Mouse (Mus musculus) midbrain, postnatal 0 days (tissue): ENCODE results near the gene Usp49. TPM values are rescaled to one million over a fixed set of nuclear protein-coding genes. Genes with fewer than 3 reads are reported as not detected.
A peak's percentile ranks its signal among the peaks of the same experiment; 100 is the strongest.

ENCODE experiments used
- ATAC-seq: fragments of 200-750 bp; cut with Nextera tagmentation; 2 replicates; pipeline ENCODE4 v1.8.0; 2017; ENCODE audit warnings: moderate number of reproducible peaks, mild to moderate bottlenecking, moderate TSS enrichment, moderate library complexity; ENCODE audit not compliant: low FRiP score
- DNase-seq: peaks from one replicate; pipeline ENCODE4 v3.0.0-alpha.2; 2015; ENCODE audit warnings: low spot score
- H3K27ac ChIP-seq: fragments of 300-500 bp; sonication (generic); 2 replicates; pipeline ENCODE4 v1.5.1; 2014; ENCODE audit warnings: low read depth, mild to moderate bottlenecking, low read length, mixed read lengths
- H3K27me3 ChIP-seq: fragments of 300-500 bp; sonication (generic); 2 replicates; pipeline ENCODE4 v1.6.1; 2014; ENCODE audit warnings: low read length, control low read depth, mixed read lengths; ENCODE audit not compliant: insufficient read depth
- H3K36me3 ChIP-seq: fragments of 300-500 bp; sonication (generic); 2 replicates; pipeline ENCODE4 v1.6.1; 2014; ENCODE audit warnings: low read length, control low read depth, mixed read lengths; ENCODE audit not compliant: insufficient read depth
- H3K4me1 ChIP-seq: fragments of 300-500 bp; sonication (generic); 2 replicates; pipeline ENCODE4 v1.6.1; 2014; ENCODE audit warnings: mild to moderate bottlenecking, control low read depth, antibody characterized with exemption, low read length, mixed read lengths; ENCODE audit not compliant: insufficient read depth
- H3K4me2 ChIP-seq: fragments of 300-500 bp; sonication (generic); 2 replicates; pipeline ENCODE4 v1.6.1; 2014; ENCODE audit warnings: low read depth, mild to moderate bottlenecking, low read length, mixed read lengths; ENCODE audit not compliant: poor library complexity, severe bottlenecking
- H3K4me3 ChIP-seq: fragments of 300-500 bp; sonication (generic); 2 replicates; pipeline ENCODE4 v1.5.1; 2014; ENCODE audit warnings: low read depth, mild to moderate bottlenecking, low read length, moderate library complexity
- H3K9ac ChIP-seq: fragments of 300-500 bp; sonication (generic); replicated peaks from 2 replicates; pipeline ENCODE4 v1.6.1; 2014; ENCODE audit warnings: mild to moderate bottlenecking, low read length, moderate library complexity, mixed read lengths; ENCODE audit not compliant: poor library complexity, severe bottlenecking
- H3K9me3 ChIP-seq: fragments of 300-500 bp; sonication (generic); 2 replicates; pipeline ENCODE4 v1.6.1; 2016; ENCODE audit warnings: low read length, control low read depth
- CTCF ChIP-seq: IDR thresholded peaks from 2 replicates; pipeline ENCODE4 v1.5.1; 2016; ENCODE audit warnings: antibody characterized with exemption, mild to moderate bottlenecking
- WGBS: fragments of 180-500 bp; shearing (Covaris S2); extraction: QIAGEN DNeasy Blood & Tissue Kit; methylation state at CpG from one replicate; pipeline ENCODE4 v1.1.7; 2014; 5-methylcytosine and 5-hydroxymethylcytosine counted together
- polyA plus RNA-seq: library from polyadenylated mRNA; unstranded; fragments of >200 nt; fragmentation: Nextera tagmentation; extraction: Ambion mirVana; gene quantifications from 2 replicates; pipeline ENCODE4 v1.2.1, GENCODE M21; 2015
- total RNA-seq: library from RNA; depleted of rRNA; stranded (reverse); fragments of >200 nt; gene quantifications from 2 replicates; pipeline ENCODE4 v1.2.3, GENCODE M21; 2014

Usp49 gene
- total and polyA plus RNA-seq, 2 experiments from 2014 or later = 3.7 to 24.4 TPM

GRCm38 (mm10) chr17:47702548-47703345 lies 72.3 kb downstream of the Usp49 start:
- 59% methylated on average over 28 of the region's 28 CpGs for WGBS
- no peak overlapping the region for H3K9ac ChIP-seq
- no peak overlapping the region for H3K27ac ChIP-seq
- H3K4me3 ChIP-seq = no peak overlapping the region
- H3K4me1 ChIP-seq = peaks cover 8% of the 10 kb centered on the region; the same call in 1 of the 2 replicates
- peaks cover 46% of the 10 kb centered on the region for H3K36me3 ChIP-seq
- no peak for DNase-seq
- H3K9me3 ChIP-seq = no peaks in the 10 kb centered on the region
- H3K27me3 ChIP-seq = no peaks in the 10 kb centered on the region
- H3K4me2 ChIP-seq = no peak overlapping the region
- no peak for TF ChIP-seq CTCF
- peak; percentile 21; the same call in 1 of the 2 replicates for ATAC-seq

- Histone ChIP-seq H3K27me3 (no peaks in the 10 kb centered on the region), H3K36me3 (peaks cover 40% of the 10 kb centered on the region), H3K9ac (no peak overlapping the region), H3K27ac (no peak overlapping the region), H3K4me3 (no peak overlapping the region), H3K4me2 (no peak overlapping the region), H3K4me1 (peaks cover 8% of the 10 kb centered on the region; the same call in 1 of the 2 replicates), H3K9me3 (no peaks in the 10 kb centered on the region)
- 43% methylated on average over 20 of the region's 20 CpGs for whole genome bisulfite sequencing
- TF ChIP-seq CTCF = no peak
- DNase-seq = no peak
- no peak for ATAC-seq
Measured at GRCm38 (mm10) chr17:47703556-47703955, 73.1 kb downstream of the Usp49 start.

DNA sequence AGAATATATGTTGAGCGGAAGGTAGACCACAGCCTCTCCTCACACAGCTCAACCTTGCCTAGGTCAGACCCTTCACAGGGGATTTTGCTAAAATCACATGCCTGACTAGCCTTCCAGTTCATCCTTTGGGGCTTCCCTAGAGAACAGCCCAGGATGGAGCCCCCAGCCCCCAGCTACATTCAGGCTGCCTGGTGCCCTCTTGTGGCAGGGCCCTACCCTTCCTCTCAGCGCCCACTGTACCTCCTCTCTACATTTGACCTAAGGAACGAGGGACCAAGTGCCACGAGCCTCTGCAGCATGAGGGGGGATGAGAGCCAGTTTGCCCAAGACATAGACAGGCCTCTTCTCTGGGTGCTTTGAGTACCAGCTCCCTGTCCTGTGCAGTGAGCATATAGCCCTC lies 74.2 kb downstream of the Usp49 start:
- Histone ChIP-seq H3K27me3 (no peaks in the 10 kb centered on the region), H3K4me1 (peaks cover 8% of the 10 kb centered on the region; the same call in 1 of the 2 replicates), H3K27ac (no peak overlapping the region), H3K4me3 (no peak overlapping the region), H3K4me2 (no peak overlapping the region), H3K36me3 (peaks cover 35% of the 10 kb centered on the region), H3K9me3 (no peaks in the 10 kb centered on the region), H3K9ac (no peak overlapping the region)
- no peak for DNase-seq
- WGBS = 86% methylated on average over 4 of the region's 4 CpGs
- ATAC-seq = no peak
- peak; percentile 27; the same call in 1 of the 2 replicates for TF ChIP-seq CTCF

DNA sequence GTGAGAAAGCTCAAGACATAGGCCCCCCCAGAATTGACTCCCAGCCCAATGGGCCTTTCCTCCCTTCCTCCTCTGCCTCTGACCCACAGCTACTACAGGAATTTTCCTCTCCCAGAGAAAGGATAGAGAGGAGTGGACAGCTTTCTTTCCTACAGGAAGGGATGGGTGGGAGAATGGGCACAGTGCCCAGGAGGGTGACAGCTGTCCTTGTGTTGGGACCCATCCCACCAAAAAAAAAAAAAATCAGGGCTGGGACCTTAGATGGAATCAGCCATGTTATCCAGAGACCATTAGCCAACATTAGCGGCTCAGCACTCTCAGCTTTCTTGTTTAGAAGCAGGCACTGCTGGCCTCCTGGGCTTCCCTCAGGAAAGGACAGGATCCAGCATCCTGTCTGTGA lies 75.7 kb downstream of the Usp49 start:
- no peak for TF ChIP-seq CTCF
- peaks cover 8% of the 10 kb centered on the region; the same call in 1 of the 2 replicates for H3K4me1 ChIP-seq
- no peaks in the 10 kb centered on the region for H3K27me3 ChIP-seq
- WGBS = 89% methylated on average over 1 of the region's 1 CpGs
- ATAC-seq (no peak), DNase-seq (peak; percentile 30)
- H3K9me3 ChIP-seq = no peaks in the 10 kb centered on the region
- H3K27ac ChIP-seq = no peak overlapping the region
- H3K36me3 ChIP-seq = peaks cover 21% of the 10 kb centered on the region
- H3K4me2 ChIP-seq = no peak overlapping the region
- H3K4me3 ChIP-seq = no peak overlapping the region
- no peak overlapping the region for H3K9ac ChIP-seq

DNA sequence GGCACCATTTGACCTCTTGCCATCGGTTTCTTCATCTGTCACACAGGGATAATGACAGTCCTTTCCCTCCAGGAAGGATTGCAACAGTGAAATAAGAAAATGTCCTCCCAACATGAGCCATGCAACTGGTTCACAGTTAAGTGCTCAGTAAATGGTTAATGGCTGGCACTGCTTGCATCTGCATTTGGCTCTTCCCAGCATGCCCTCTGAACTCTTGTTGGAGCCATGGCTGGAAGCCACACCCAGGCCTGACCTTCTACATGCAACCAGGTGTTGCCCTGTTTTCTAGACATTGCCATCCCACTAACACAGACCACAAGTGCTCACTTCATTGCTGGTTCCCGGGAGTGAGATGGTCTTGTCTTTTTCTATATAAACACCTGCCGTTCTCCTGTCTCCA lies 77.5 kb downstream of the Usp49 start:
- TF ChIP-seq CTCF = no peak
- no peak overlapping the region for H3K9ac ChIP-seq
- no peak overlapping the region for H3K4me2 ChIP-seq
- H3K9me3 ChIP-seq = no peaks in the 10 kb centered on the region
- H3K4me1 ChIP-seq = no peaks in the 10 kb centered on the region
- H3K36me3 ChIP-seq = peaks cover 9% of the 10 kb centered on the region
- no peak overlapping the region for H3K27ac ChIP-seq
- ATAC-seq = no peak
- no peak overlapping the region for H3K4me3 ChIP-seq
- DNase-seq = no peak
- WGBS = 87% methylated on average over 3 of the region's 3 CpGs
- no peaks in the 10 kb centered on the region for H3K27me3 ChIP-seq

DNA sequence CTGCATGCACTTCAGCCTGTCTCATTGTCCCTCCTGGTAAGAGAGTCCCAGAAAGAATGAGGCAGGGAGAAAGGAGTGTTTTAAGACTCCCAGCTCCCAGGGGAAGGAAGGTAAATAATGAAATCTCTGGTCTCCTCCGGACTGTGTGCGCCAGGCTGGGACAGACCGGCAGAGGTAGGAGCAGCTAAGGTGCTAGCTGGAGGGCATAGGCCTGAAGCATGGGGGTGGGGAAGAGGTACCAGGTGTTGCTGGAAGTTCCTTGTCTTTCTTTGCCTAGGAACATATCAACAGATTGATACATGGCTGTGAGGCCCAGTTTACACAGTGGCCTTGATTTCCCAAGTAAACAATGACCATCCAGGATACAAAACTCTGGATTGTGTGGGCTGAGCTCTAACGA lies 78.5 kb downstream of the Usp49 start:
- no peaks in the 10 kb centered on the region; the same call in 1 of the 2 replicates for H3K36me3 ChIP-seq
- H3K9me3 ChIP-seq = no peaks in the 10 kb centered on the region
- WGBS = 79% methylated on average over 4 of the region's 4 CpGs
- H3K4me2 ChIP-seq = no peak overlapping the region
- no peaks in the 10 kb centered on the region for H3K4me1 ChIP-seq
- DNase-seq = no peak
- no peak for ATAC-seq
- no peak overlapping the region for H3K27ac ChIP-seq
- no peak overlapping the region for H3K9ac ChIP-seq
- no peak for TF ChIP-seq CTCF
- H3K27me3 ChIP-seq = no peaks in the 10 kb centered on the region
- H3K4me3 ChIP-seq = no peak overlapping the region
